Mouse (Mus musculus): ENCODE measurements around the gene Gramd1a.
A peak's percentile ranks its signal among the peaks of the same experiment; 100 is the strongest.

Gene Gramd1a

GRCm38 (mm10) chr7:31151301-31152241 lies 4.1 kb downstream of the Gramd1a start:
- DNase-seq (ENCODE audit: low read depth, low spot score): no peak

GRCm38 (mm10) chr7:31150566-31151300 lies 5.0 kb downstream of the Gramd1a start:
- peak; percentile 75 for DNase-seq (ENCODE audit: low read depth, low spot score)

GRCm38 (mm10) chr7:31149751-31150565 lies 5.7 kb downstream of the Gramd1a start:
- DNase-seq (ENCODE audit: low read depth, low spot score): no peak

GRCm38 (mm10) chr7:31149271-31149670 lies 6.4 kb downstream of the Gramd1a start:
- no peak for DNase-seq (ENCODE audit: low read depth, low spot score)

GRCm38 (mm10) chr7:31148756-31149155 lies 6.9 kb downstream of the Gramd1a start:
- DNase-seq (ENCODE audit: low read depth, low spot score): no peak

GRCm38 (mm10) chr7:31148086-31148485 lies 7.6 kb downstream of the Gramd1a start:
- DNase-seq (ENCODE audit: low read depth, low spot score): no peak

GRCm38 (mm10) chr7:31145596-31146160 lies 10.0 kb downstream of the Gramd1a start:
- DNase-seq (ENCODE audit: low read depth, low spot score): no peak

- no peak for DNase-seq (ENCODE audit: low read depth, low spot score)
Measured at GRCm38 (mm10) chr7:31144886-31145285, 10.8 kb downstream of the Gramd1a start.

- no peak for DNase-seq (ENCODE audit: low read depth, low spot score)
Measured at GRCm38 (mm10) chr7:31140941-31141340, 14.8 kb downstream of the Gramd1a start.

- DNase-seq (ENCODE audit: low read depth, low spot score): no peak
Measured at GRCm38 (mm10) chr7:31140302-31140701, 15.4 kb downstream of the Gramd1a start.

GRCm38 (mm10) chr7:31139765-31140164 lies 15.9 kb downstream of the Gramd1a start:
- DNase-seq (ENCODE audit: low read depth, low spot score): no peak

- DNase-seq (ENCODE audit: low read depth, low spot score): no peak
Measured at GRCm38 (mm10) chr7:31135717-31136116, 20.0 kb downstream of the Gramd1a start.

- no peak for DNase-seq (ENCODE audit: low read depth, low spot score)
Measured at GRCm38 (mm10) chr7:31131866-31132265, 23.8 kb downstream of the Gramd1a start.

- DNase-seq (ENCODE audit: low read depth, low spot score): no peak
Measured at GRCm38 (mm10) chr7:31130841-31131240, 24.9 kb downstream of the Gramd1a start.

GRCm38 (mm10) chr7:31130197-31130596 lies 25.5 kb downstream of the Gramd1a start:
- no peak for DNase-seq (ENCODE audit: low read depth, low spot score)

- DNase-seq (ENCODE audit: low read depth, low spot score): no peak
Measured at GRCm38 (mm10) chr7:31128157-31128705, 27.5 kb downstream of the Gramd1a start.

- no peak for DNase-seq (ENCODE audit: low read depth, low spot score)
Measured at GRCm38 (mm10) chr7:31126851-31127724, 28.6 kb downstream of the Gramd1a start, which contains the start of gene Scn1b. Scn1b (minus strand) TSS chr7:31127003.

- DNase-seq (ENCODE audit: low read depth, low spot score): no peak
Measured at GRCm38 (mm10) chr7:31126211-31126751, 29.4 kb downstream of the Gramd1a start.

- no peak for DNase-seq (ENCODE audit: low read depth, low spot score)
Measured at GRCm38 (mm10) chr7:31125116-31125515, 30.6 kb downstream of the Gramd1a start.

- DNase-seq (ENCODE audit: low read depth, low spot score): no peak
Measured at GRCm38 (mm10) chr7:31124381-31124780, 31.3 kb downstream of the Gramd1a start.
